Mouse (Mus musculus) ES-Bruce4 (cell line): Measurements from ENCODE around the gene Nrarp.

ENCODE experiments used
- CTCF ChIP-seq: IDR thresholded peaks from one replicate; pipeline ENCODE4 v1.8.1; 2011; ENCODE audit warnings: low read depth, low read length
- EP300 ChIP-seq: IDR thresholded peaks from 2 replicates; pipeline ENCODE4 v1.6.1; 2011; ENCODE audit warnings: low read depth, low read length; ENCODE audit not compliant: insufficient read depth
- POLR2A ChIP-seq: IDR thresholded peaks from one replicate; pipeline ENCODE4 v1.8.1; 2011; ENCODE audit warnings: low read length; ENCODE audit not compliant: insufficient read depth

- no peak for TF ChIP-seq CTCF
- TF ChIP-seq POLR2A, result no peak
- no peak for TF ChIP-seq EP300
Measured at GRCm38 (mm10) chr2:25170326-25171100, 10.0 kb upstream of the Nrarp start.
